Mouse (Mus musculus): ENCODE data around the gene Gm13275.
A peak's percentile ranks its signal among the peaks of the same experiment; 100 is the strongest.
"Not testable (repeated sequence)": the region's sequence is repeated elsewhere in the genome, so short reads cannot be mapped to it uniquely, and the experiment has no call there.

Gene Gm13275

GRCm38 (mm10) chr4:88793936-88794675 is at the start of gene Gm13275:
Gm13275 (plus strand) TSS chr4:88794487.
- peak; percentile 77 for DNase-seq

- DNase-seq: no peak
Measured at GRCm38 (mm10) chr4:88749926-88750325, 44.4 kb upstream of the Gm13275 start.

DNA sequence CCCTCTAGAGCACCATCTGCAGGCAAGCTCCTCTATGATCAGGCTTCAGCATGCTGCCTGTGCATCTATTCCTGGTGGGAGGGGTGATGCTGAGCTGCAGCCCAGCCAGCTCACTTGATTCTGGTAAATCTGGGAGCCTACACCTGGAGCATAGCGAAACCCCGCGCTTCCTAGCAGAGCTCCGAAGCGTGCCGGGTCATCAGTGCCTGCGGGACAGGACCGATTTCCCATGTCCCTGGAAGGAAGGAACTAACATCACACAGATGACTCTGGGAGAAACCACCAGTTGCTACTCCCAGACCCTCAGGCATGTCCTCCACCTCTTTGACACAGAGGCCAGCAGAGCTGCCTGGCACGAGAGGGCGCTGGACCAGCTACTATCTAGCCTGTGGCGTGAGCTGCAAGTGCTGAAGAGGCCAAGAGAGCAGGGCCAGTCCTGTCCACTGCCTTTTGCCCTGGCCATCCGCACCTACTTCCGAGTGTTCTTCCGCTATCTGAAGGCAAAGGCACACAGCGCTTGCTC is 39.4 kb upstream of the Gm13275 start, which contains the start of gene Gm13271:
Gene Gm13271 (plus strand): TSS at position 51 of the 523 bp plus-strand sequence.
- peak; percentile 73 for DNase-seq

GRCm38 (mm10) chr4:88756581-88757513 is 37.4 kb upstream of the Gm13275 start:
- peak; percentile 18 for DNase-seq

GRCm38 (mm10) chr4:88757628-88758031 is 36.7 kb upstream of the Gm13275 start:
- DNase-seq: peak; percentile 95

GRCm38 (mm10) chr4:88758751-88759150 is 35.5 kb upstream of the Gm13275 start:
- peak; percentile 30 for DNase-seq

DNA sequence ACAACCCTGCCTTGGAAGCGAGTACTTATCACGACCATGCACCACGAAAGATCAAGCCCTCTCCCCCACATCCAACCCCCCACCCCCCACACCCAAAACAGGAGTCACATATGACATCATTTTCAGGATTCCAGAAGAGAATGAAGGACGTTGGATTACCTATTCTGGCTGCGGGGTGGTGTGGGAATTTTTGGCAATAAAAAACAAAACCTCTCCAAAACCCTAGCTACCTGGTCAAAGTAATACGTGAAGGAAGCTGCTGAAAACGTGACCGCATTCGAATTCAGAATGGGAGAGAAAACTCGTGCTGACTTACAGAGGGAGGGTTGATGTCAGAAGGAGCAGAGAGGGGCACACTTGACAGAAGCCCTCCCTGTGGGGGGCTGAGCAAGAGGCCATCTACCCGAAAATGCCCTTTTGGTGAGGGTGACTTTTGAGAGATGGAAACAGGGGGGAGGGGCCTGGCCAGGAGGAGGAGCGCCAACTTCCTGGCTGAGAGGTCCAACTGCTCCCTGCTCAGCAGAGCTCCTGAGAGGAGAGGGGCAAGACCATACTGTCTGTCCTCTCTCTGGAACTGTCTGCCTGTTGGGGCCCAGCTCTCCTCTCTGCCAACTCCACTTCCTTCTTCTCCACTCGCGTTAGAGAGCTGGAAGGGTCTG is 34.5 kb upstream of the Gm13275 start, which contains the start of gene Gm13283:
Gene Gm13283 (plus strand): TSS at position 510 of the 659 bp plus-strand sequence.
- DNase-seq: peak; percentile 51

DNA sequence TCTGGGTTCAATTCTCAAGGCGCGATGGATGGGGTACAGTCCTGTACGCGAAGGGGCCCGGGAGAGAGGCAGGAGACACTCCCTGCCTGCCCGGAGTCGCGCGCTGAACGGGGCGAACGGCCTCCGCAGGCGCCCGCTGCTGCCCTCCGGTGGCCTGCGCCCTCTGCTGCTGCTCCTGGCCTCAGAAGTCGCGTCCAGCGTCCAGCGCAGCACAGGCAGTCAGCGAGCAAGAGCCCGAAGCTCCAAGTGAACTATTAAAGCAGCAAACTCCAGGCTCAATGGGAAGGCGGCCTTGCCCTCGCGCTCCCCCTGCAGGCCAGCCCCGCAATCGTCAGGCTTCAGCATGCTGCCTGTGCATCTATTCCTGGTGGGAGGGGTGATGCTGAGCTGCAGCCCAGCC is 33.9 kb upstream of the Gm13275 start:
- DNase-seq: peak; percentile 89

- peak; percentile 65 for DNase-seq
Measured at GRCm38 (mm10) chr4:88761776-88762175, 32.5 kb upstream of the Gm13275 start.

DNA sequence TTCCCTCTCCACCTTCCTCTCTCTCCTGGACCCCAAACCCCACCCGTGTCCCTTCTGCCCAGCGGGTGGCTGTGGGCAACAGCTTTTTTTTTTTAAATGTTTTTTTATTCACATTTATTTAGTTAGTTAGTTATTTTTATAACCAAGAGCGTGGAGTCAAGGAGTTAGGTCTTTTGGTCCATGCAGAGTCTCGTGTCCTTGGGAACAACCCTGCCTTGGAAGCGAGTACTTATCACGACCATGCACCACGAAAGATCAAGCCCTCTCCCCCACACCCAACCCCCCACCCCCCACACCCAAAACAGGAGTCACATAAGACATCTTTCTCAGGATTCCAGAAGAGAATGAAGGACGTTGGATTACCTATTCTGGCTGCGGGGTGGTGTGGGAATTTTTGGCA is 31.9 kb upstream of the Gm13275 start:
- DNase-seq: not testable (repeated sequence)

- peak; percentile 80 for DNase-seq
Measured at GRCm38 (mm10) chr4:88763384-88764018, 30.8 kb upstream of the Gm13275 start.

GRCm38 (mm10) chr4:88773534-88773933 is 20.8 kb upstream of the Gm13275 start, which contains the start of gene Gm13290:
Gm13290 (plus strand) TSS chr4:88773834.
- DNase-seq: not testable (repeated sequence)

GRCm38 (mm10) chr4:88776622-88777021 is 17.7 kb upstream of the Gm13275 start, which contains the start of gene Gm13289:
Gm13289 (plus strand) TSS chr4:88776922.
- not testable (repeated sequence) for DNase-seq

DNA sequence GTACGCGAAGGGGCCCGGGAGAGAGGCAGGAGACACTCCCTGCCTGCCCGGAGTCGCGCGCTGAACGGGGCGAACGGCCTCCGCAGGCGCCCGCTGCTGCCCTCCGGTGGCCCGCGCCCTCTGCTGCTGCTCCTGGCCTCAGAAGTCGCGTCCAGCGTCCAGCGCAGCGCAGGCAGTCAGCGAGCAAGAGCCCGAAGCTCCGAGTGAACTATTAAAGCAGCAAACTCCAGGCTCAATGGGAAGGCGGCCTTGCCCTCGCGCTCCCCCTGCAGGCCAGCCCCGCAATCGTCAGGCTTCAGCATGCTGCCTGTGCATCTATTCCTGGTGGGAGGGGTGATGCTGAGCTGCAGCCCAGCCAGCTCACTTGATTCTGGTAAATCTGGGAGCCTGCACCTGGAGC is 14.7 kb upstream of the Gm13275 start, which contains the start of gene Gm13272:
Gene Gm13272 (plus strand): TSS at position 301 of the 400 bp plus-strand sequence.
- DNase-seq: not testable (repeated sequence)

GRCm38 (mm10) chr4:88780320-88780719 is 14.0 kb upstream of the Gm13275 start:
- DNase-seq: not testable (repeated sequence)

GRCm38 (mm10) chr4:88781831-88782230 is 12.5 kb upstream of the Gm13275 start, which contains the start of gene Ifnz:
Ifnz (plus strand) TSS chr4:88782131.
- not testable (repeated sequence) for DNase-seq

DNA sequence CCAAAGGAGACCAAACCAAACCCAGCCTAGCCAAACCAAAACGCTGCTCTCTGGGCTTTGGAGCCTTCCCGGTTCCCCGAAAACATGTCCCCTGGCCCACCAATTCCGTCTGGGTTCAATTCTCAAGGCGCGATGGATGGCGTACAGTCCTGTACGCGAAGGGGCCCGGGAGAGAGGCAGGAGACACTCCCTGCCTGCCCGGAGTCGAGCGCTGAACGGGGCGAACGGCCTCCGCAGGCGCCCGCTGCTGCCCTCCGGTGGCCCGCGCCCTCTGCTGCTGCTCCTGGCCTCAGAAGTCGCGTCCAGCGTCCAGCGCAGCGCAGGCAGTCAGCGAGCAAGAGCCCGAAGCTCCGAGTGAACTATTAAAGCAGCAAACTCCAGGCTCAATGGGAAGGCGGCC is 12.0 kb upstream of the Gm13275 start:
- peak; percentile 40 for DNase-seq

DNA sequence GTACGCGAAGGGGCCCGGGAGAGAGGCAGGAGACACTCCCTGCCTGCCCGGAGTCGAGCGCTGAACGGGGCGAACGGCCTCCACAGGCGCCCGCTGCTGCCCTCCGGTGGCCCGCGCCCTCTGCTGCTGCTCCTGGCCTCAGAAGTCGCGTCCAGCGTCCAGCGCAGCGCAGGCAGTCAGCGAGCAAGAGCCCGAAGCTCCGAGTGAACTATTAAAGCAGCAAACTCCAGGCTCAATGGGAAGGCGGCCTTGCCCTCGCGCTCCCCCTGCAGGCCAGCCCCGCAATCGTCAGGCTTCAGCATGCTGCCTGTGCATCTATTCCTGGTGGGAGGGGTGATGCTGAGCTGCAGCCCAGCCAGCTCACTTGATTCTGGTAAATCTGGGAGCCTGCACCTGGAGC is 8.9 kb upstream of the Gm13275 start, which contains the start of gene Gm13276:
Gene Gm13276 (plus strand): TSS at position 301 of the 400 bp plus-strand sequence.
- DNase-seq: not testable (repeated sequence)

- peak; percentile 85 for DNase-seq
Measured at GRCm38 (mm10) chr4:88788402-88788801, 5.9 kb upstream of the Gm13275 start, which contains the start of gene Gm13277. Gm13277 (plus strand) TSS chr4:88788632.

GRCm38 (mm10) chr4:88791250-88791649 is 3.0 kb upstream of the Gm13275 start, which contains the start of gene Gm13278:
Gm13278 (plus strand) TSS chr4:88791550.
- not testable (repeated sequence) for DNase-seq

DNA sequence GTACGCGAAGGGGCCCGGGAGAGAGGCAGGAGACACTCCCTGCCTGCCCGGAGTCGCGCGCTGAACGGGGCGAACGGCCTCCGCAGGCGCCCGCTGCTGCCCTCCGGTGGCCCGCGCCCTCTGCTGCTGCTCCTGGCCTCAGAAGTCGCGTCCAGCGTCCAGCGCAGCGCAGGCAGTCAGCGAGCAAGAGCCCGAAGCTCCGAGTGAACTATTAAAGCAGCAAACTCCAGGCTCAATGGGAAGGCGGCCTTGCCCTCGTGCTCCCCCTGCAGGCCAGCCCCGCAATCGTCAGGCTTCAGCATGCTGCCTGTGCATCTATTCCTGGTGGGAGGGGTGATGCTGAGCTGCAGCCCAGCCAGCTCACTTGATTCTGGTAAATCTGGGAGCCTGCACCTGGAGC is 2.8 kb downstream of the Gm13275 start, which contains the start of gene Gm13279:
Gene Gm13279 (plus strand): TSS at position 301 of the 400 bp plus-strand sequence.
- DNase-seq: not testable (repeated sequence)

All from kidney, adult 9 months (tissue).